Mouse (Mus musculus) cerebellum, adult 2 months (tissue): ENCODE measurements around the gene Sez6l.

Source experiments
- CTCF ChIP-seq: fragments of 200-500 bp; IDR thresholded peaks from 2 replicates; pipeline ENCODE4 v1.5.1; 2011; ENCODE audit warnings: low read depth, mild to moderate bottlenecking, control low read depth, low read length, moderate library complexity, borderline replicate concordance; ENCODE audit not compliant: insufficient read depth
- POLR2A ChIP-seq: fragments of 200-500 bp; IDR thresholded peaks from 2 replicates; pipeline ENCODE4 v1.6.1; 2011; ENCODE audit warnings: low read length, control low read depth, borderline replicate concordance; ENCODE audit not compliant: insufficient read depth

GRCm38 (mm10) chr5:112554508-112554907, 22.5 kb downstream of the Sez6l start:
- no peak for TF ChIP-seq CTCF
- TF ChIP-seq POLR2A = no peak
